Mouse (Mus musculus): ENCODE data around the gene Bmper.

DNA sequence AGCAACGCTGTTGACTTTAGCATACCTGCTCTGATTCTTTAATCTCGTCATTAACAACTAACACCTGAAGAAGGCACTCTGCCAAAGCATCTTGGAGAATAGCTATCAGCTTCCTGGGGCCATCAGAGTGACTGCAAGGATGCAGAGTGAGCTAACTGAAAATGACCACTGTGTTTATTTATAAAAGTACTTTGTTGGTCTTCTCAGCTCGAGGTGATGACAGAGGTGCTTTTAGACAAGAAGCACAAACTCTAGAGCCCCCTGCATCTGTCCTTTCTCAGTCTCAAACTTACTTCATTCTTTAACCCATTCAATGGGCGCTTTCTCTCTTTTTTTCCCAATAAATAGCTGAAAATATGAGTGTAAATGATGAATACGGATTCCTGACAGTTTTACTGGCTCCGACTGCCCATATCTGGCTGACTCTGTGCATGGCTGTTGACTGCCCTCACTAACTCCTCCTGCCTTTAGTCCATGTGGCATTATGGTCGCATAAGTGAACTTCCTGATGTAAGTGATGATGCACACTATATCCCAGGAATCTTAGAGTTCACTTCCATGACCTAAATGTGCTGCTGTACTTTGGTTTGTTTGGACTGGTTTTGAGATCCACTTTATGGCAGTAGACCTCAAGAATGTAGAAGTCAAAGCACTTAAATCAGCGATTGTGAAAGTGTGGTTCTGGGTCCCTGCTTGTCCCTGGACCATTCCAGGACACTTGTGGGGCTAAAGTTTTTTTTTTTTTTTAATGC is 122.4 kb downstream of the Bmper start:
- TF ChIP-seq CTCF (IDR thresholded peaks at IDR 0.05; ENCODE audit: low read depth) (no peak), EP300 (IDR thresholded peaks at IDR 0.05; ENCODE audit: low read depth) (no peak)

All from liver, postnatal 0 days (tissue).